Mouse (Mus musculus): ENCODE data around the gene Ifna6.

Ifna6 gene

GRCm38 (mm10) chr4:88845334-88845733 lies 18.1 kb downstream of the Ifna6 start:
- no peak for DNase-seq (ENCODE audit: low spot score)

- DNase-seq (ENCODE audit: low spot score): no peak
These were observed 22.5 kb downstream of the Ifna6 start, which contains the start of gene Ifna1 for GRCm38 (mm10) chr4:88849698-88850097. Gene Ifna1 (plus strand): TSS chr4:88850087.

GRCm38 (mm10) chr4:88851026-88851763 lies 24.0 kb downstream of the Ifna6 start:
- no peak for DNase-seq (ENCODE audit: low spot score)

- DNase-seq (ENCODE audit: low spot score): no peak
These were observed 32.0 kb downstream of the Ifna6 start for GRCm38 (mm10) chr4:88859214-88859613.

DNA sequence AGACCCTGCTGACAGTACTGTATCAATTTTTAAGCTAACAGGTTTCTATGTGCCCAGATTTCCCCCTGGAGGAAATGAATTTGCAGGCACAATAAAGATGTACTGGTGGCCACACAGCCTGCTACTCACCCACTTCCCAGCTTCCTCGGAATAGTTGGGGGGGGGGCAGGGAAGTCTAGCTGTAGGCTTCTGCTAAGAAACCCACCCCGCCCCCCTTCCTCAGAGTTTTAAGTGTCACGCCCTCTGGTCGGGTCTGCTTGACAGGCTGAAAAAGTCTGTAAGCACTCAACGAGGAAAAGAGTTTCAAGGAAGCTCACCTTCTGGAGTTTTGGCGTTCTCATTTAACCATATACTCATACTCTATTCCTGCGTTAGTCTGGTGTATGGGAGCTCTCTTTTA lies 36.1 kb downstream of the Ifna6 start:
- no peak for DNase-seq (ENCODE audit: low spot score)

- no peak for DNase-seq (ENCODE audit: low spot score)
These were observed 37.4 kb downstream of the Ifna6 start for GRCm38 (mm10) chr4:88864599-88864998.

GRCm38 (mm10) chr4:88865011-88865569 lies 37.9 kb downstream of the Ifna6 start:
- no peak for DNase-seq (ENCODE audit: low spot score)

- DNase-seq (ENCODE audit: low spot score): peak; percentile 79
These were observed 40.2 kb downstream of the Ifna6 start for GRCm38 (mm10) chr4:88867366-88867925.

GRCm38 (mm10) chr4:88867926-88868911 lies 41.0 kb downstream of the Ifna6 start:
- DNase-seq (ENCODE audit: low spot score): peak; percentile 11

GRCm38 (mm10) chr4:88872691-88873090 lies 45.5 kb downstream of the Ifna6 start:
- peak; percentile 16 for DNase-seq (ENCODE audit: low spot score)

DNA sequence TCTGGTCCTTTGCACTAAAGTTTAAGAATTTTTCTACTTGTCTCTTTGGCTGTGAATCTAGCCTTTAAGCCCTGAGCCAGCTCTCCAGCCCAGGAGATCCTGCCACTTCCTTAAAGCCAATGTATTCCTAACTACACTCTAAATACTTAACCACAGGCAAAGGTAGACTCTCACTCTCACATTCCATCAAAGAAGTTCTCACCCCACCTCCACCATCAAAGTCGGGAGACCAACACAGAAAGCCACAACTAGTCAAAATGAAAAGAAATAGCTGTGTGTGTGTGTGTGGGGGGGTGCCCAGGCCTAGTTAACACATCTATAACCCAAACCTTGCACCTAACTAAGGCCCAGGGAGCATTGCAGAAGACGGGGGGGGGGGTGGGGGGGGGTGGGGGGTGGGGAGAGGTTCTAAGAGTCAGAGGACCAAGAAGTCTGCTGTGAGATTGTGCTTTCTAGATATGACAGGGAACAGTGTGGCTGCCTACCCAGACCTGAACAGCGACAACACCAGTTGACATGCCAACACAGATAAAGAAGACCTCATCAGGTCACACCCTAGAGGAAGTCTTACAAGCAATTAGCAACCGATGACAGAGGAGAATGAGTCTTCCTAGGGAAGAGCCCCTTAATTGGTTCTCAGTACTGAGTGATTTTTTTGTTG lies 48.3 kb downstream of the Ifna6 start:
- DNase-seq (ENCODE audit: low spot score): no peak

DNA sequence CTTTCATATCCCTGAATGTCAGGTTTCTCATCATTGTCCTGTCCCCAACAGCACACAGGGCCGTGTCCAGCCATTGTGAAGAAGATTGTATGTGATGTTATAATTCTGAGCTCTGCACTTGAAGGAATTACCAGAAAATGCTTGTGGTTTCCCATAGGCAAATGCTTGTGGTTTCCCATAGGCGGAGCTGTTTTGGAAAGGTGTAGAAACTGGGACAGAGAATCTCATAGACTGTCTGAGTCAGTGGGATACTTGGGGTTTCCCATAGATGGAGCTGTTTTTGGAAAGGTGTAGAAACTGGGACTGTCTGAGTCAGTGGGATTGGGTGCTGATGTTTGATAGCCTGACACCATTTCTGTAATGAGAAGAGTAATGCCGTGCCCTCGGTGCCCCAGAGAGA lies 49.3 kb downstream of the Ifna6 start:
- DNase-seq (ENCODE audit: low spot score): no peak

All from urinary bladder, postnatal 14 days (tissue).